Mouse (Mus musculus): ENCODE results near the gene Mpdu1.
"Not testable (repeated sequence)": the region's sequence is repeated elsewhere in the genome, so short reads cannot be mapped to it uniquely, and the experiment has no call there.

Gene Mpdu1

GRCm38 (mm10) chr11:69621571-69622268 lies 40.7 kb downstream of the Mpdu1 start, which contains the start of gene Sat2:
Gene Sat2, plus strand, starts transcription at chr11:69622024.
- peak; percentile 60 for DNase-seq (ENCODE audit: low read depth, low spot score)

- no peak for DNase-seq (ENCODE audit: low read depth, low spot score)
Measured at GRCm38 (mm10) chr11:69620394-69621081, 41.9 kb downstream of the Mpdu1 start.

DNA sequence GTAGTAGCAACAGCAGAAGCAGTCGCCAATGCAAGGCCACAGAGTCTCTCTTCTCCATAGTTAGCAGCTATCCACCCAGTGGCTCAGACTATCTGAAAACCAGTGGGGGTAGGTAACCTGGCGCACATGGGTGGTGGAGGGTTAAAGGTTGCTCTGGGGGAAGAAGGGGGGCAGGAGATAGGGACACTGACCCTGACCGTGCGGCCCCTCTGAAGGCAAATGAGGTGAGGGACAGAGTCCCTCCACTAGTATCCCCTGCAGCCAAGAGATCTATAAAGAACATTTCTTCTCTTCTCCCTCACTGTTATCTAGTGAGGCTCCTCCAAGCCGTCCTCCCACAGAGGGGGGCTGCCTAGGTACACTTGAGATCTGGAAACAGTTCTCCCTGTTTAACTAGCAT lies 44.6 kb downstream of the Mpdu1 start, which contains the start of gene Shbg:
Gene Shbg, minus strand, starts transcription at position 101 of the 400 bp plus-strand sequence.
- no peak for DNase-seq (ENCODE audit: low read depth, low spot score)

GRCm38 (mm10) chr11:69616781-69617180 lies 45.7 kb downstream of the Mpdu1 start:
- no peak for DNase-seq (ENCODE audit: low read depth, low spot score)

DNA sequence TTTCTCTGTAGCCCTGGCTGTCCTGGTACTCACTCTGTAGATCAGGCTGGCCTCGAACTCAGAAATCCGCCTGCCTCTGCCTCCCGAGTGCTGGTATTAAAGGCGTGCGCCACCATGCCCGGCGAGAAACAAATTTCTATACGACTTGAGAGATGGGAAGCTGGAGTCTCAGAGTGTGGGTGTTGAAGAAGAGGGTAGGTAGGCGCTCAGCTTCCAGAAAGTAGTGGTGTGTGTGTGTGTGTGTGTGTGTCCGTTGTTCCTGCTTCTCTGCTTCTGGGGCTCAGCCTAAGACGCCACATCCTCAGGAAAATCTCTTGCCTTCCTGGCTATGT lies 48.2 kb downstream of the Mpdu1 start:
- not testable (repeated sequence) for DNase-seq (ENCODE audit: low read depth, low spot score)

GRCm38 (mm10) chr11:69613553-69614256 lies 48.7 kb downstream of the Mpdu1 start:
- no peak for DNase-seq (ENCODE audit: low read depth, low spot score)

DNA sequence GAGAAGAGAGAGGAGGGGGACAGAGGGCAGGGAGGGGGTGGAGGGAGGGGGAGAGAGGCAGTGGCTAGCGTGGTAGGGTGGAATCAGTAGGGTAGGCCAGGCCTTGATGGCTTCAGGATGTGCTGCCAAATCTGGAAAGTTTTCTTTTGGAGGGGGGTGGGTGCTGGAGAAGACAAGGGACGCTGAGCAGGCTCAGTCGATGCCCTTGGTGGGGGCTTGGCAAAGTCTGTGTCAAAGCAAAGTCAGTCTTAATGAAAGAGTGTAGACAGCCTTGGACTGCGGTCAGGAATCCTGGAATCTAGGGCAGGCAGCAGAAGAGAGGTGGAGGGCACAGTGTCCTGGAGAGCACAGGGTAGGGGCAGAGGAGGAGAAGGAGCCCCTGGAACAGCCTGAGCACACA lies 51.5 kb downstream of the Mpdu1 start:
- DNase-seq (ENCODE audit: low read depth, low spot score), result no peak

- no peak for DNase-seq (ENCODE audit: low read depth, low spot score)
Measured at GRCm38 (mm10) chr11:69609416-69609815, 53.0 kb downstream of the Mpdu1 start.

DNA sequence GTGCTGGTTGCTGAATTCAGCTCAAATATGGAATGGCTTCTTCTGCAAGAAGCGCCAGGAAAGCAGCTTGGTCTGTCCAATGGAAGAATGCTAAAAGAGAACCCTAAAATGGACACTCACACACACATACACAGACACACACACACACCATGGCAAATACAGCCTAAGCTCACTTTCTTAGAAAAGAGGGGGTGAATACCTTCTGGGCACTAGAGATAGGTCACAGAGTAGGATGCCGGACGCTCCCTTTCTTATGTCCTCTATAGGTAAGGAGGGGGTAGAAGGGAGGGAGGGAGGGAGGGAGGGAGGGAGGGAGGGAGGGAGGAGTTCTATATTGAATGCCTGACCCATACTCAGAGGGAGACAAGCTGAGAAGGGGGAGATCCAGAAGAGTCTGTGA lies 53.9 kb downstream of the Mpdu1 start:
- no peak for DNase-seq (ENCODE audit: low read depth, low spot score)

- DNase-seq (ENCODE audit: low read depth, low spot score), result no peak
Measured at GRCm38 (mm10) chr11:69606832-69607231, 55.6 kb downstream of the Mpdu1 start.
